Mouse (Mus musculus) megakaryocyte, embryonic 14.5 days (primary cell): ENCODE measurements around the gene Adgrg3.

ENCODE experiments used
- FLI1 ChIP-seq: IDR thresholded peaks from 2 replicates; pipeline ENCODE4 v1.6.1; 2012; ENCODE audit warnings: low read length, inconsistent platforms, mixed read lengths
- GATA1 ChIP-seq: IDR thresholded peaks from 3 replicates; pipeline ENCODE4 v1.6.1; 2012; ENCODE audit warnings: mixed read lengths, low read length, inconsistent platforms, borderline replicate concordance

- TF ChIP-seq GATA1 (no peak), FLI1 (no peak)
These were observed 26.0 kb upstream of the Adgrg3 start for GRCm38 (mm10) chr8:94991454-94991994.
